Mouse (Mus musculus) G1E (cell line): Measurements from ENCODE around the gene Nfat5.

ENCODE experiments used
- CTCF ChIP-seq: IDR thresholded peaks from 2 replicates; pipeline ENCODE4 v1.5.1; 2012; ENCODE audit warnings: low read depth, low read length, inconsistent platforms, mixed read lengths
- GATA1 ChIP-seq: IDR thresholded peaks from 2 replicates; pipeline ENCODE4 v1.6.1; 2012; ENCODE audit warnings: borderline replicate concordance, low read length, inconsistent platforms, mixed read lengths
- GATA2 ChIP-seq: IDR thresholded peaks from 2 replicates; pipeline ENCODE4 v1.6.1; 2012; ENCODE audit warnings: low read depth, low read length, inconsistent platforms, borderline replicate concordance
- POLR2AphosphoS5 ChIP-seq: IDR thresholded peaks from 2 replicates; pipeline ENCODE4 v1.6.1; 2012; ENCODE audit warnings: low read depth, low read length, inconsistent platforms; ENCODE audit not compliant: insufficient replicate concordance
- TAL1 ChIP-seq: conservative IDR thresholded peaks from 2 replicates; pipeline ENCODE4 v1.6.1; 2012; ENCODE audit warnings: low read depth, low read length, inconsistent platforms, mixed read lengths

GRCm38 (mm10) chr8:107254403-107254802 lies 38.9 kb upstream of the Nfat5 start:
- TF ChIP-seq CTCF, result no peak
- TF ChIP-seq POLR2AphosphoS5, result no peak
- no peak for TF ChIP-seq GATA1
- TF ChIP-seq GATA2, result no peak
- no peak for TF ChIP-seq TAL1
